Mouse (Mus musculus) liver, postnatal 0 days (tissue): ENCODE data around the gene Lama2. TPM values are rescaled to one million over a fixed set of nuclear protein-coding genes. Genes with fewer than 3 reads are reported as not detected.
"Not testable (repeated sequence)": the region's sequence is repeated elsewhere in the genome, so short reads cannot be mapped to it uniquely, and the experiment has no call there.

Source experiments
- ATAC-seq: fragments of 200-750 bp; cut with Nextera tagmentation; 2 replicates; pipeline ENCODE4 v1.8.0; 2017; ENCODE audit warnings: mild to moderate bottlenecking, moderate library complexity
- DNase-seq: peaks from one replicate; pipeline ENCODE4 v3.0.0-alpha.2; 2016
- H3K27ac ChIP-seq: fragments of 300-500 bp; sonication (generic); 2 replicates; pipeline ENCODE4 v1.5.1; 2014; ENCODE audit warnings: antibody characterized with exemption, moderate library complexity, mild to moderate bottlenecking, low read depth
- H3K27me3 ChIP-seq: fragments of 300-500 bp; sonication (generic); 2 replicates; pipeline ENCODE4 v1.6.1; 2014; ENCODE audit warnings: low read length, control low read depth, mixed read lengths; ENCODE audit not compliant: insufficient read depth
- H3K36me3 ChIP-seq: fragments of 300-500 bp; sonication (generic); replicated peaks from 2 replicates; pipeline ENCODE4 v1.6.1; 2014; ENCODE audit warnings: mild to moderate bottlenecking, control low read depth, low read length, moderate library complexity, mixed read lengths; ENCODE audit not compliant: insufficient read depth
- H3K4me1 ChIP-seq: fragments of 300-500 bp; sonication (generic); 2 replicates; pipeline ENCODE4 v1.6.1; 2014; ENCODE audit warnings: antibody characterized with exemption, mild to moderate bottlenecking, control low read depth; ENCODE audit not compliant: insufficient read depth
- H3K4me2 ChIP-seq: fragments of 300-500 bp; sonication (generic); 2 replicates; pipeline ENCODE4 v1.6.1; 2014; ENCODE audit warnings: low read depth, mild to moderate bottlenecking, low read length, moderate library complexity, mixed read lengths
- H3K4me3 ChIP-seq: fragments of 300-500 bp; sonication (generic); 2 replicates; pipeline ENCODE4 v1.5.1; 2014; ENCODE audit warnings: low read depth, low read length
- H3K9ac ChIP-seq: fragments of 300-500 bp; sonication (generic); replicated peaks from 2 replicates; pipeline ENCODE4 v1.6.1; 2014; ENCODE audit warnings: mild to moderate bottlenecking, moderate library complexity
- H3K9me3 ChIP-seq: fragments of 300-500 bp; sonication (generic); 2 replicates; pipeline ENCODE4 v1.6.1; 2016; ENCODE audit warnings: mild to moderate bottlenecking, control low read depth, low read length, mixed read lengths
- CTCF ChIP-seq: sonication (generic); IDR thresholded peaks from 2 replicates; pipeline ENCODE4 v1.5.1; 2016; ENCODE audit warnings: antibody characterized with exemption, low read depth
- EP300 ChIP-seq: IDR thresholded peaks from 2 replicates; pipeline ENCODE4 v1.6.1; 2016; ENCODE audit warnings: antibody characterized with exemption, low read depth, mild to moderate bottlenecking
- WGBS: fragments of 180-500 bp; shearing (Covaris S2); extraction: QIAGEN DNeasy Blood & Tissue Kit; methylation state at CpG from one replicate; pipeline ENCODE4 v1.1.7; 2014; ENCODE audit not compliant: insufficient replicate concordance; 5-methylcytosine and 5-hydroxymethylcytosine counted together
- polyA plus RNA-seq: library from polyadenylated mRNA; unstranded; fragments of >200 nt; fragmentation: Nextera tagmentation; extraction: Ambion mirVana; gene quantifications from 2 replicates; pipeline ENCODE4 v1.2.1, GENCODE M21; 2015

The Lama2 gene
- polyA plus RNA-seq, 1 experiment from 2014 or later: 0.86 TPM

DNA sequence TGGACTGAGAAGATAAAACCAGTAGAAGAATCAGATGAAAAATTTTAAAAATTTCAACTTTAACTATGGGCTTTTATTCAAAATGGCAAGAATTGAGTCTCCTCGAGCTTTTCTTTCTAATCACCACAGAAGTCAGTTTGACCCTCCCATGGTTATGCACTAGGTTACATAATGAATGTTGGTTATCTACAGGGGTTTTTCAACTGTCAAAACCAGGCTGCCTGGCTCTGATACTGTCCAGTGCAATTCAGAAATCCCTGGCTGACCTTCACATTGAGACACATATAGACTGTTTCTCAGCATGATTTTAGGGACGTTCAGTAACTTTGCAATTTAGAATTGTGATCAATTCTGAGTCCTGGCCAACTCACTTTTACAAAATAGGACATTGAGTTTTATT, 671.2 kb downstream of the Lama2 start:
- Histone ChIP-seq H3K27ac (no peak overlapping the region), H3K4me2 (no peak overlapping the region), H3K36me3 (no peaks in the 10 kb centered on the region), H3K9me3 (no peaks in the 10 kb centered on the region), H3K9ac (no peak overlapping the region), H3K4me1 (no peaks in the 10 kb centered on the region), H3K4me3 (no peak overlapping the region), H3K27me3 (no peaks in the 10 kb centered on the region)
- DNase-seq (no peak), ATAC-seq (no peak)
- 38% methylated on average over 2 of the region's 2 CpGs for WGBS
- TF ChIP-seq CTCF (no peak), EP300 (no peak)

DNA sequence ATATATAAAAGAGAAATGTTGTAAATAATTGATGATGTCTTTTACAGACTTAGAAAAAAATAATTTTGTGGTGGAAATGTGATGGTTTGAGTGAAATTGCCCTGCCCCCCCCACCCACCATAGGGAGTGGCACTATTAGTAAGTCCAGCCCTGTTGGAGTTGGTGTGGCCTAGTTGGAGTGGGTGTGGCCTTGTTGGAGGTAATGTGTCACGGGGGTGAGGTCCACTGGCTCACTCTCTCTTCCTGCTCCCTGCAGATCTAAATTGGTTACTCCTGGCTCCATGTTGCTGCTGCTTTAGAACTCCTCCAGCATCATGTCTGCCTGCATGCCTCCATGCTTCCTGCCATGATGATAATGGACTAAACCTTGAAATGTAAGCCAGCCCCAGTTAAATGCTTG, 680.0 kb downstream of the Lama2 start:
- no peak overlapping the region for H3K4me2 ChIP-seq
- TF ChIP-seq CTCF: no peak
- TF ChIP-seq EP300: no peak
- no peaks in the 10 kb centered on the region for H3K9me3 ChIP-seq
- WGBS: 71% methylated on average over 1 of the region's 1 CpGs
- H3K27ac ChIP-seq: no peak overlapping the region
- H3K36me3 ChIP-seq: no peaks in the 10 kb centered on the region
- no peaks in the 10 kb centered on the region for H3K27me3 ChIP-seq
- ATAC-seq (no peak), DNase-seq (no peak)
- H3K4me1 ChIP-seq: no peaks in the 10 kb centered on the region
- no peak overlapping the region for H3K9ac ChIP-seq
- H3K4me3 ChIP-seq: no peak overlapping the region

DNA sequence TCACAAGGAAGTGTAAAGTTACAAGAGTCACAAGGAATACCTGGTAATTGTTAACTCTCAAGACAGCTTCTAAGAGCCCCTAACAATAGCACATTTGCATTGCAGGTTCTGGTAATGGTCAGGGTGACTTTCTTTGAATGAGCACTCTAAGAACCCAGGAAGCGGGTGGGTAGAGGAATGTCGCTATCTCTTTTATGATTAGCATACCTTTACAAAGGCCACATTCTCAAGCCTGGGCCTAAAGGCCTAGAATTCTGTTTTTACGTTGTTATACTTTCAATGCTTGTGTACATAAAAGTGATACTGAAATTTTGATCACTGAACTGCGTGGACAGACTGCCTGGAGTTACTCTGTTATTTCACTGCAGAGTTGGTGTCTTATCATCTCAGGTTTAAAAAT, 681.1 kb downstream of the Lama2 start:
- not testable (repeated sequence) for H3K36me3 ChIP-seq, H3K4me1 ChIP-seq, H3K27ac ChIP-seq, H3K9me3 ChIP-seq, H3K27me3 ChIP-seq, H3K9ac ChIP-seq, DNase-seq, H3K4me3 ChIP-seq, H3K4me2 ChIP-seq, ATAC-seq
- WGBS: 80% methylated on average over 4 of the region's 4 CpGs

DNA sequence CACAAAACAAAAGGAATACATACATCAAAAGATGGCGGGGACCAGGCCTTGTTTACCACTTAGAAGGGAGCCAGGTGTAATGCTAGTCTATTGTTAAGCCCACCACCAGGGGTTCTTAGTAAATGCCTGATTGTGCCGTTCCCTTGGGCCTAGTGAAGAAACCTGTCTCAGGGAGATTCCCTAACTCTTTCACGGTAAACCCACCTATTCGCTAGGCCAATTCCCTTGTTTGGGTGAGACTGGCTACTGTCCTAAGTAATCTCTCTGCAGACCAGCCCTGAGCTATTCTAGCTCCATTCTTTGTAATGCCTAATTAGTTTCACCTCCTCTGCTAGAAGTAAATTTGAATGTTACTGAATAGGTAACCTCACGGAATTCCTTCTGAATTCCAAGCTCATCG, 683.5 kb downstream of the Lama2 start:
- DNase-seq, H3K27me3 ChIP-seq, H3K9me3 ChIP-seq, H3K36me3 ChIP-seq, H3K4me3 ChIP-seq, H3K9ac ChIP-seq, ATAC-seq, H3K4me2 ChIP-seq, H3K4me1 ChIP-seq, H3K27ac ChIP-seq: not testable (repeated sequence)
- 87% methylated on average over 6 of the region's 6 CpGs for WGBS
